Mouse (Mus musculus) spleen, adult 2 months (tissue): ENCODE measurements around the gene Gm20388. TPM values are rescaled to one million over a fixed set of nuclear protein-coding genes. Genes with fewer than 3 reads are reported as not detected.

Experiments used
- DNase-seq, 2 experiments: peaks; one replicate each; pipeline versions ENCODE4 v3.0.0 to v3.0.0-alpha.2; 2012 to 2021; ENCODE audit warnings: low spot score in 2 of 2, low read depth in 1 of 2
- H3K27ac ChIP-seq: fragments of 200-500 bp; 2 replicates; pipeline ENCODE4 v1.5.1; 2012; ENCODE audit warnings: low read length, inconsistent platforms; ENCODE audit not compliant: insufficient read depth
- H3K27me3 ChIP-seq: fragments of 200-500 bp; 2 replicates; pipeline ENCODE4 v1.6.1; 2012; ENCODE audit warnings: mild to moderate bottlenecking, moderate library complexity, low read length, inconsistent platforms; ENCODE audit not compliant: control insufficient read depth, insufficient read depth
- H3K36me3 ChIP-seq: fragments of 200-500 bp; 2 replicates; pipeline ENCODE4 v1.6.1; 2012; ENCODE audit warnings: mild to moderate bottlenecking, low read length, inconsistent platforms; ENCODE audit not compliant: control insufficient read depth, insufficient read depth
- H3K4me1 ChIP-seq: fragments of 200-500 bp; 2 replicates; pipeline ENCODE4 v1.6.1; 2011; ENCODE audit warnings: inconsistent platforms; ENCODE audit not compliant: control insufficient read depth, insufficient read depth, insufficient read length
- H3K4me3 ChIP-seq: fragments of 200-500 bp; 2 replicates; pipeline ENCODE4 v1.5.1; 2011; ENCODE audit warnings: mild to moderate bottlenecking, inconsistent platforms; ENCODE audit not compliant: insufficient read depth, insufficient read length; ENCODE audit errors: extremely low read depth
- CTCF ChIP-seq: fragments of 200-500 bp; IDR thresholded peaks from 2 replicates; pipeline ENCODE4 v1.5.1; 2011; ENCODE audit warnings: mild to moderate bottlenecking, inconsistent platforms; ENCODE audit not compliant: insufficient read depth, insufficient read length, insufficient replicate concordance; ENCODE audit errors: extremely low read depth
- POLR2A ChIP-seq: fragments of 200-500 bp; IDR thresholded peaks from 2 replicates; pipeline ENCODE4 v1.6.1; 2011; ENCODE audit warnings: low read depth, low read length, inconsistent platforms
- WGBS: fragments of 180-500 bp; shearing (Covaris S2); methylation state at CpG from one replicate; pipeline ENCODE4 v1.1.7; 2018; 5-methylcytosine and 5-hydroxymethylcytosine counted together
- polyA plus RNA-seq: library from polyadenylated mRNA; depleted of rRNA; stranded (reverse); fragments of >200 nt; gene quantifications from 2 replicates; pipeline ENCODE4 v1.2.3, GENCODE M21; 2012

Gene Gm20388
- polyA plus RNA-seq, 1 experiment = 26.1 TPM

DNA sequence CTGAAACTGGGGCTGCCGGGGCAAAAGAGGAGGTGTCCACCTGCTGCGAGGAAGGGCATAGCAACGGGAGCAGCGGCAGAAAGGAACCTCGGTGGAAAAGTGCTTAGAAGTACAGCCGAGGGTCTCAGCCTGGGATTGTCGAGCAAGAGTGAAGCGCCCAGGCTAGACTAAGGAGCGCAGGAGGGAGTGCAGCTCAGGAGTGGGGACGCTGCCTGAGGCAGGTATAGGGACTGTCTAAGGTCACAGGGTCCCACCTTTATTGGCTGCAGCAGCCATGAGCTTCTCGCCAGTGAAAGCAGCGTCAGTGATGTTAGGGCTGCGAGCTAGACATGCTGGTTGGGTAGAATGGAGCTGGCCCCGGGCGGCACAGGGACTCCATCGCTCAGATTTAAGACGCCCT lies 3207.1 kb downstream of the Gm20388 start:
- Histone ChIP-seq H3K27me3 (peaks cover 22% of the 10 kb centered on the region), H3K27ac (no peak overlapping the region), H3K36me3 (no peaks in the 10 kb centered on the region), H3K4me3 (peak overlapping the region; percentile 42; the same call in 1 of the 2 replicates), H3K4me1 (peaks cover 10% of the 10 kb centered on the region)
- DNase-seq = no peak
- 7% methylated on average over 17 of the region's 17 CpGs for WGBS
- TF ChIP-seq POLR2A (no peak), CTCF (no peak)

DNA sequence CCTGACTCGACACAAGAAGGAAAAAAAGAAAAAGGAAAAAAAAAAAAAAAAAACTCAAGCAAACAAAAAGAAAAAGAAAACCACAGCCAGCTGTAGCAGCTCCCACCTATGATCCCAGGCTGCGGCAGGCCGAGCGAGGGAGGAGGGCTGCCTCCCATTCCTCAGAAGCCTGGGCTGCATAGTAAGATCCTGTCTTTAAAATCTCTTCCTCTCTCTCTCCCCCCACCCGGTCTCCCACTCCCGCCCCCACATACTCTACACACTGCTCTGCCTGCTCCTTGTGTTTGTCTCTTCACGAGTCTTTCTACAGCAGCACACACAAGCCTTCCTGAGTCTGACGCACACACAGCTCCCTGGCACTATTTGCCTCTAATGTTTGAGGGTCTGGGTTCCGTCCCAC lies 3211.4 kb downstream of the Gm20388 start:
- 69% methylated on average over 9 of the region's 9 CpGs for WGBS
- TF ChIP-seq CTCF (no peak), POLR2A (no peak)
- DNase-seq = no peak
- H3K27ac ChIP-seq = no peak overlapping the region
- no peaks in the 10 kb centered on the region for H3K36me3 ChIP-seq
- peaks cover 10% of the 10 kb centered on the region for H3K4me1 ChIP-seq
- H3K27me3 ChIP-seq = peaks cover 14% of the 10 kb centered on the region
- H3K4me3 ChIP-seq = no peak overlapping the region

DNA sequence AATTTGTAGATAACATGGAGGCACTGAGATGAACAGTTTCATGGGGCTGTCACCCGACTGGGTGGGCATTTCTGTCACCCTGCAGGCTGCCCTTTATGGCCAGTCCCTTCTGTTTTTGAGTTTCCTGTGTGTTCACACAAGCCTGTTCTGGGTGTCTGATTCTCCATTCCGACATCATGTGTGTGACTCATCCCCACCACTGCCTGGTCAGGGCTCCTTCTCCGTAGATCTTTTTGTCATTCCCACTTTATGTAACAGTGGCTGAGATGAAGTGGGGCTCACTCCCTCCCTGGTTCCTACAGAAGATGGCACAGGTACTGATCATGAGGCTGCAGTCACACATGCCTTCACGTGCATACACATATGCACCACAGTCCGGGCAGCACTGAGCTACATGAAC lies 3212.0 kb downstream of the Gm20388 start:
- Histone ChIP-seq H3K4me1 (peaks cover 4% of the 10 kb centered on the region; the same call in 1 of the 2 replicates), H3K27ac (no peak overlapping the region), H3K36me3 (no peaks in the 10 kb centered on the region), H3K4me3 (no peak overlapping the region), H3K27me3 (peaks cover 8% of the 10 kb centered on the region)
- no peak for DNase-seq
- TF ChIP-seq CTCF (no peak), POLR2A (no peak)
- 83% methylated on average over 5 of the region's 5 CpGs for WGBS

DNA sequence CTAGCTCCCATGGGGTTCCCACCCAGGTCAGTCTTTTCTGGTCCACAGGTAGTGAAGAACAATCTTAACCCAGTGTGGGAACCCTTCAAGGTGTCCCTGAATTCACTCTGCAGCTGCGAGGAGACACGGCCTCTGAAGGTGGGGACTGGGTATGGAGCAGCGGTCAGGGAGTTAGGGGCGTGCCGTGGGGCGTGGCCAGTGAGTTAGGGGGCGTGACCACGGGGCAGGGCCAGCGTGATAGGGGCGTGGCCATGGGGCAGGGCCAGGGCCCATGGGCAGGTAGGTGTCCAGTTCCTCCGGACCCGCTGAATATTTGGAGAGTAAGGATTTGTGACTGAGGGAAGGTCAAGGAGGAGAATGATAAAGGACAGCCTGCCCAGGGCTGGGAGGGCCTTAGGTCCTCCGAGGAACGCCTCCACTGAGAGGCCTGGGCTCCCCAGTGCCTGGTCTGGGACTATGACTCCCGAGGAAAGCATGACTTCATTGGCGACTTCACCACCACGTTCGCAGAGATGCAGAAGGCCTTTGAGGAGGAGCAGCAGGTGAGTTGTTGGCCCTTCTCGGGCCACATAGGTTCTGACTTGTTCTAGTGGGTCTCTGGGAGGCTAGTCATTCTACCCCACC lies 3215.7 kb downstream of the Gm20388 start:
- WGBS = 23% methylated on average over 19 of the region's 19 CpGs
- no peak overlapping the region for H3K4me3 ChIP-seq
- H3K4me1 ChIP-seq = no peaks in the 10 kb centered on the region
- no peak for TF ChIP-seq CTCF
- TF ChIP-seq POLR2A = no peak
- no peaks in the 10 kb centered on the region for H3K36me3 ChIP-seq
- no peaks in the 10 kb centered on the region for H3K27me3 ChIP-seq
- no peak for DNase-seq
- H3K27ac ChIP-seq = no peak overlapping the region

DNA sequence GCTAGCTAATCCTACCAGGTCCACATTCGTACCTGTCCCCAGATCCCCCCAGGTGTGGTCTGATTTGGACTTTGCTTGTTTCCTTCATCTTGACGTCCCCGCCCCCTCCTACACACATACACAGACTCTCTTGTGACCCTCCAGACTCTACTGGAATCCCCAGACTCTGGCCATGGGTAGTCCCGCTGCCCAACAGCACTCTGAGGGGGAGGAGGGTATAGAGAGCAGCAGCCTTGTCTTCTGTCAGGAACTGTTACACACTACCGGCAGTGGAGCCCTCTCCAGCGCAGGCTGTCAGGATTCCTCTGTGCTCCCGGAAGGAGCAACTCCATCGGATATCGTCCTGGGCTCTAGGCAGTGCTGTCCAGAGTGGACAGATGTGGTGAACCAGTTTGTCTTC lies 3220.4 kb downstream of the Gm20388 start:
- no peaks in the 10 kb centered on the region for H3K4me1 ChIP-seq
- H3K4me3 ChIP-seq = no peak overlapping the region
- TF ChIP-seq POLR2A (no peak), CTCF (no peak)
- DNase-seq = no peak
- no peaks in the 10 kb centered on the region for H3K27me3 ChIP-seq
- no peaks in the 10 kb centered on the region for H3K36me3 ChIP-seq
- no peak overlapping the region for H3K27ac ChIP-seq
- WGBS = 48% methylated on average over 9 of the region's 9 CpGs

DNA sequence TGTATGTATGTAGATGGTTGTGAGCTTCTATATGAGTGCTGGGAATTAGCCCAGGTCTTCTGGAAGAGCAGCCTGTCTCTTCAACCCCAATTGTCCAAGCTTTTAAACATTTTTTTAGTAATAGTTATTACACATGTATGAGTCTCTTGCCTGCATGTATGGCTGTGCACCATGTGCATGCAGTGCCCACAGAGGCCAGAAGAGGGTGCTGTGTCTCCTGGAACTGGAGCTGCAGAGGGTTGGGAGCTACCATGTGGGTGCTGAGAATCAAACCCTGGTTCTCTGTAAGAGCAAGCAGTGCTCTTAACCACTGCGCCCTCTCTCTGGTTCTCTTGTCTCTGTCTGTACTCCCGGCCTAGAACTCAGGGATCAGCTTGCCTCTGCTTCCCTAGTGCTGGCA lies 3222.3 kb downstream of the Gm20388 start:
- WGBS = 91% methylated on average over 2 of the region's 2 CpGs

DNA sequence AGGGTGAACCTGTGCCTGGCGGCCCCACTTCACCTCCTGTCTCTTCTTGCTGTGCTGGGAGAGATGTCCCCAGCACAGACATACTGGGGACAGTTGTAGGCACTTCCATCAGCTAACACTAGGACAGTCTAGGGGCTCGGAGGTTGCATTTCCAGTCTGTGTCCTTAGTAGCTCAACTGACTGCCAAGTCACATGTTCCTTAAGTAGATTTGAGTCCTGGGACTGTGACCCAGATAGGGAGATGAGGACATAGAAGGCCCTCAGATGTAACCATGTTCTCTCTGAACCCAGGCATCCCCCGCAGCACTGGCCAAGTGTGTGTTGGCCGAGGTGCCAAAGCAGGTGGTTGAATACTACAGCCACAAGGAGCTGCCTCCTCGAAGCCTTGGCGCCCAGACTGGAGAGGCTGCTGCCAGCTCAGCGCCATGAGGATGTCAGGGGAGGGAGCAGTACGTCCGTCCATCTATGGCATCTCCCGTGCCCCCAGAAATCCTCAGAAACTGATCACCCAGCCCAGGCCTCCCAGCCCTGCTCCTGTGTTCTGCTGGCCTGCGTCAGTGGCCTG lies 3223.6 kb downstream of the Gm20388 start:
- WGBS = 85% methylated on average over 11 of the region's 11 CpGs
- no peak overlapping the region for H3K4me3 ChIP-seq
- TF ChIP-seq POLR2A (no peak), CTCF (no peak)
- H3K27me3 ChIP-seq = no peaks in the 10 kb centered on the region
- DNase-seq = no peak
- no peak overlapping the region for H3K27ac ChIP-seq
- no peaks in the 10 kb centered on the region for H3K4me1 ChIP-seq
- no peaks in the 10 kb centered on the region for H3K36me3 ChIP-seq

More for the DNA sequence above, 3222.3 kb downstream of the Gm20388 start:
- Histone ChIP-seq H3K36me3 (no peaks in the 10 kb centered on the region), H3K4me1 (no peaks in the 10 kb centered on the region), H3K27me3 (no peaks in the 10 kb centered on the region), H3K4me3 (no peak overlapping the region), H3K27ac (no peak overlapping the region)
- TF ChIP-seq CTCF = no peak
- TF ChIP-seq POLR2A = no peak
- no peak for DNase-seq
